Mouse (Mus musculus) cerebellum, adult 2 months (tissue): ENCODE data around the gene Cntnap5a.

Source experiments
- CTCF ChIP-seq: fragments of 200-500 bp; IDR thresholded peaks from 2 replicates; pipeline ENCODE4 v1.5.1; 2011; ENCODE audit warnings: low read depth, mild to moderate bottlenecking, control low read depth, low read length, moderate library complexity, borderline replicate concordance; ENCODE audit not compliant: insufficient read depth
- POLR2A ChIP-seq: fragments of 200-500 bp; IDR thresholded peaks from 2 replicates; pipeline ENCODE4 v1.6.1; 2011; ENCODE audit warnings: low read length, control low read depth, borderline replicate concordance; ENCODE audit not compliant: insufficient read depth

GRCm38 (mm10) chr1:116132471-116132870, 447.9 kb downstream of the Cntnap5a start:
- no peak for TF ChIP-seq CTCF
- TF ChIP-seq POLR2A: no peak
